Mouse (Mus musculus) embryonic fibroblast, embryonic 13.5 days (primary cell): ENCODE data around the gene Naxd.
"Not testable (repeated sequence)": the region's sequence is repeated elsewhere in the genome, so short reads cannot be mapped to it uniquely, and the experiment has no call there.

Source experiments
- CTCF ChIP-seq: IDR thresholded peaks from 2 replicates; pipeline ENCODE4 v1.5.1; 2011; ENCODE audit warnings: mild to moderate bottlenecking, control low read depth, low read length, moderate library complexity, borderline replicate concordance; ENCODE audit not compliant: insufficient read depth
- POLR2A ChIP-seq: IDR thresholded peaks from 2 replicates; pipeline ENCODE4 v1.6.1; 2011; ENCODE audit warnings: low read depth, mild to moderate bottlenecking, control low read depth, low read length, moderate library complexity

GRCm38 (mm10) chr8:11551497-11551896 is 54.2 kb downstream of the Naxd start:
- not testable (repeated sequence) for TF ChIP-seq CTCF, POLR2A
